Mouse (Mus musculus) cerebellum, postnatal 10 days (tissue): ENCODE measurements around the gene Olfr1121.
"Not testable (repeated sequence)": the region's sequence is repeated elsewhere in the genome, so short reads cannot be mapped to it uniquely, and the experiment has no call there.

ENCODE experiments used
- DNase-seq, 2 experiments: peaks; one replicate each; pipeline ENCODE4 v3.0.0; 2021; ENCODE audit warnings: mixed read lengths in 2 of 2

The Olfr1121 gene

DNA sequence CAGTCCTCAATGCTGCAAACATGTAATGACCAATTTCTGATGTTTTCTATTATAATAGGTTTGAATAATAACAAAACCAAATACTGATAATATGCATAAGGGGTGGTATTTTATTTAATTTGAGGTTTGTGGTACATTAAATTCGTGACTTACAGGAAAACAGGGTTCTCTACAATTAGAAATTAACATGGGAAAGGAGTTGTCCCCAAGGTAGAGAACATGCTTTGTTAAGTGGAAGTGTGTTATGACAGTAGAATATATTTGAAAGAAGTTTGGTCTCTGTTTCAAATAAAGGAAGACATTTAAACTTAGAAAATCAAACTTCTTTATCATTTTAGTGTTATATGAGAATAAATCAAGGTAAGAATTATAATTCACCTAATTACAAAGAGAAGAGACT is at the start of gene Olfr1121:
Gene Olfr1121 (plus strand): TSS at position 301 of the 400 bp plus-strand sequence.
- DNase-seq, result no peak

DNA sequence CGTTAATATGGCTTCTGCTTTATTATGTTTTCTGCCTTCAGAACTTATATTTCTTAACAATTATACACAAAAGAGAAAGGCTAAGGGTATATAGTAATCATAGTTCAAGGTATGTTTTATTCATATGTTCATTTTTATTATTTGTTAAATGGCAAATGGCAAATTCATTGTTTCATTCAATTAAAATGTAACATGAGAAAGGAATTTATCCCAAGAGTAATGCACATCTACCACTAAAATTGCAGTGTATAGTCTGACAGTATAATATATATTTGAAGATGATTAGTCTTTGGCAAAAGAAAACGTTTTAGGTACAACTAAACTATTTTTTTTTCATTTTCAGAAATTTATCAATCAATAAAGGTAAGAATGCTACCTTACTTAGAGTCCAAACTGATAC is 15.2 kb upstream of the Olfr1121 start, which contains the start of gene Olfr1120:
Gene Olfr1120 (plus strand): TSS at position 301 of the 400 bp plus-strand sequence.
- no peak for DNase-seq

DNA sequence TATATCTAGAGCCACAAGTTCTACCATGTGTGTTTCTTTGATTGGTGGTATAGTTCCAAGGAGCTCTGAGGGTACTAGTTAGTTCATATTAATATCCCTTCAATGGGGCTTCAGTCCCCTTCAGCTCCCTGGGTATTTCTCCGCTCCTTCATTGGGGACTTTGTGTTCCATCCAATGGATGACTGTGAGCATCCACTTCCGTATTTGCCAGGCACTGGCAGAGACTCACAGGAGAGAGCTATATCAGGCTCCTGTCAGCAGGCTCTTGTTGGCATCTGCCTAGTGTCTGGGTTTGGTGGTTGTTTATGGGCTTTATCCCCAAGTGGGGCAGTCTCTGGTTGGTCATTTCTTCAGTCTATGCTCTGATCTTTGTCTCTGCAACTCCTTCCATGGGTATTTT is 9.6 kb upstream of the Olfr1121 start:
- DNase-seq, result not testable (repeated sequence)

DNA sequence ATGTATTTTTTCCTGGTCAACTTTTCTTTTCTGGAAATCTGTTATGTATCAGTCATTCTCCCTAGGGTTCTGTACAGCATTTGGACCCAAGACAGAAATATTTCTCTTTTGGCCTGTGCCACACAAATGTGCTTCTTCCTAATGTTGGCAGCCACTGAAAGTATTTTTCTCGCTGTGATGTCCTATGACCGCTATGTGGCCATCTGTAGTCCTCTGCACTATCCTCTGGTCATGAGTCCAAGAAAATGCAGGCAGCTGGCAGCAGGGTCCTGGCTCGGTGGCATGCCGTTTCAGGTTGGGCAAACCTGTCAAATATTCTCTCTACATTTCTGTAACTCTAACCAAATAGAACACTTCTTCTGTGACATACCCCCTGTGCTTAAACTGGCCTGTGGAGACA is 2.0 kb downstream of the Olfr1121 start:
- peak; percentile 87 to 91 for DNase-seq

DNA sequence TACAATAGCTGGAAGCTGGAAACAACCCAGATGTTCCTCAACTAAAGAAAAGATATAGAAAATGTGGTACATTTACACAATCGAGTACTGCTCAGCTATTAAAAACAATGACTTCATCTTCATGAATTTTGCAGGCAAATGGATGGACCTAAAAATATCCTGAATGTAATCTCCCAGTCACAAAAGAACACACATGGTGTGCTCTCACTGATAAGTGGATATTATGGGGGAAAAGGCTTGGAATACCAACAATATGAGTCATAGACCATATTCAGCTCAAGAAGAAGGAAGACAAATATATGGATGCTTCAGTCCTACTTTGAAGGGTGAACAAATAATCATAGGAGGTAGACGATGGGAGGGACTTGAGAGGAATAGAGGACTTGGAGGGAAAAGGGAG is 14.2 kb downstream of the Olfr1121 start:
- no peak for DNase-seq

DNA sequence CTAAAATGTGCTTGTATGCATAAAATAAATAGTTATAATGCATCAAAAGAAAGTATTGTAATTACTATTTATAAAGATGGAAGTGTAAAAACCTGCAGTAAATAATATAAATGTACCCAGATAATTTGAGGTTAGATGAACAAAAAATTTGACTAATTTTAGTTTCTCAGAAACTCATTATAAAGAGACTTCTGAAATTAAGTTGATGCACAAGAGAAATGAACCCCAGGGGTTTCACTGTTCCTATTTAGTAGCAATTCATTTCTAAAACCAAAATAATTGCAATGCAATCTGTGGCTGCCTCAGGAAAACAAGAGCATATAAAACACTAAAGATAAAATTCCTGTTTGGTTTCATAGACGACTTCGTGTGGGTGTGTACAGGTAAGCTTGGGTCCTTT is 15.9 kb downstream of the Olfr1121 start, which contains the start of gene Olfr1122:
Gene Olfr1122 (plus strand): TSS at position 301 of the 400 bp plus-strand sequence.
- DNase-seq, result no peak

DNA sequence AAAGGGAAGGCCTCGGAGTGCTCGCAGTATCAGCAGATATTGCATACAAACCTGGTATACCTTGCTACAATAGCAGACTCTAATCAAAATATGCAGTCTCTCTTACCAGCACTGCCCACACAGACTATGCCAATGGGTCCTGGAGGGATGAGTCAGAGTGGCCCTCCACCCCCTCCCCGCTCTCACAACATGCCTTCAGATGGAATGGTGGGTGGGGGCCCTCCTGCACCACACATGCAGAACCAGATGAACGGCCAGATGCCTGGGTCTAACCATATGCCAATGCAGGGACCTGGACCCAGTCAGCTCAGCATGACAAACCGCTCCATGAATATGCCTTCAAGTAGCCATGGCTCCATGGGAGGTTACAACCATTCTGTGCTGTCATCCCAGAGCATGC is 23.9 kb downstream of the Olfr1121 start:
- not testable (repeated sequence) for DNase-seq

DNA sequence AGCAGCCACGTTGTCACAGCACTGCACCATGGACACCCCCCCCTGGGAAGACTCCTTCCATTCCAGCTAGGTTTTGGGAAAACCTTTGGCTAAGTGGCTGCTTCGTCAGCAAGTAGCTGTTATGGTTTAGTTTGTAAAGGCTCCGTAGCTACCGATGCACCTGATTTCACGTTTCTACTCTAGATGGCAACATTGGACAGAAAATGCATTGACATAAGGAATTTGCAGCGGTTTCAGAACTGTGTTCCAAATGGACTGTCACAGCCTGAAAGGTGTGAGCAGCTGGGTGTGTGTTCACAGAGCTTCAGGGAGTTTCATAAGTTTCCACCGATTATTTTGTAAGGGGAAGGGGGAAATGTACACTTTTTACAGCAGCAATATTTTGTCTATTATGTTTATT is 25.0 kb downstream of the Olfr1121 start:
- DNase-seq, result not testable (repeated sequence)

DNA sequence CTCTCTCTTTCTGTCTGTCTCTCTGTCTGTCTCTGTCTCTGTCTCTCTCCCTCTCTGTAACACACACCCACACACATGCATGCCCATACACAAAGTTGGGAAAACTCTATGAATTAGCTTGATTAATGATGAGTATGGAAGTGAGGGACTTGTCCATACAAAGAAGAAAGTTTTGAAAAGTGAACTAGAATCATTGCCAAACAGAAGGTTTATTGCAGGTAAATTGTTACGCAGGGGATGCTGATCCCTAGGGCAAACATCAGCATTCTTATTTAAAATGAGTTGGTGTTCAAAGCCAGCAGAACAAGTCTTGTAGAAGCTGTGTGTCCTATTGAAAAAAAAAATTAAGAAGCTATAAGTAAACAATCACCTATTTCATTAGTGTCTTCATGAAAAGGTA is 46.6 kb downstream of the Olfr1121 start, which contains the start of gene Olfr1123:
Gene Olfr1123 (plus strand): TSS at position 301 of the 400 bp plus-strand sequence.
- DNase-seq, result no peak
